Mouse (Mus musculus): ENCODE measurements around the gene Emc8.

Gene Emc8

DNA sequence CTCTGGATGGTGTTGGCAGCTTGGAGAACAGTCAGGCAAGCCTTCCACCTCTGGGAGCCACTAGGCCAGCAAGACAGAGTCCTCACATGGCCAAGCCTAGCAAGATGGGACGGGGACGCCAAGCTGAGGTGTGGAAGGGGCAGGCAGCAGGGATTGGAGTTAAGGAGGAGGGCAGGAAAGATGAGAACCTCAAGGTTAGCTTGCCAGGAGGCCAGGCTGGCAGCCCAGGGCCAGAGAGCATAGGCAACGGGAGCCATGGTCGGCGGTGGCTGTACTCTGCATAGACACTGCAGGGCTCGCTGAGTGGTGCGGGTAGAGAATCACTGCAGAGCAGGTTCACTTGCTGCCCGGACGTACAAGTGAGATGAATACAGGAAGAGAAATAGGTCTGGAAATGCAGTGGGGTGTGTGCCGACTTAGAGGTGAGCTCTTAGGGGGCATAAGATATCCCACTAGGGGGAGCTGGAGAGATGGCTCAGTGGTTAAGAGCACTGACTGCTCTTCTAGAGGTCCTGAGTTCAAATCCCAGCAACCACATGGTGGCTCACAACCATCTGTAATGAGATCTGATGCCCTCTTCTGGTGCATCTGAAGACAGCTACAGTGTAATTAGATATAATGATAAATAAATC is 26.2 kb downstream of the Emc8 start:
- no peak for DNase-seq (ENCODE audit: low spot score in 2 of 2)

DNA sequence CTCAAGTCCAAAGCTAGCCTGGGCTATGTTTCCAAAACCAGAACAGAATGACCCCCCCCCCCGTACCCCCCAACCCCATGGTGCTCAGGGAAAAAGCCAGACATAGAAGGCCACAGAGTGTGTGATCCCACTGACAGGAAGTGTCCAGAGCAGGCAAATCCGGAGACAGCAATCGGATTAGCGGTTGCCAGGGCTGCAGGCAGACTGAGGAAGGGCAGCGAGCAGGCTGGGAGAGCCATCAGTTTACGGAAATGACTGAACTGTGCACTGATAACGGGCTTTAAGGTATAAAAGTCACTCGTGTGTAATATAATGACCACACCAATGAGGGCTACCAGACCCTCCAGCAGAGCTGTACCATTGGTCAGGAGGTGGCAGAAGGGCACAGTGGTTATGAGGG is 27.1 kb downstream of the Emc8 start:
- no peak for DNase-seq (ENCODE audit: low spot score in 2 of 2)

DNA sequence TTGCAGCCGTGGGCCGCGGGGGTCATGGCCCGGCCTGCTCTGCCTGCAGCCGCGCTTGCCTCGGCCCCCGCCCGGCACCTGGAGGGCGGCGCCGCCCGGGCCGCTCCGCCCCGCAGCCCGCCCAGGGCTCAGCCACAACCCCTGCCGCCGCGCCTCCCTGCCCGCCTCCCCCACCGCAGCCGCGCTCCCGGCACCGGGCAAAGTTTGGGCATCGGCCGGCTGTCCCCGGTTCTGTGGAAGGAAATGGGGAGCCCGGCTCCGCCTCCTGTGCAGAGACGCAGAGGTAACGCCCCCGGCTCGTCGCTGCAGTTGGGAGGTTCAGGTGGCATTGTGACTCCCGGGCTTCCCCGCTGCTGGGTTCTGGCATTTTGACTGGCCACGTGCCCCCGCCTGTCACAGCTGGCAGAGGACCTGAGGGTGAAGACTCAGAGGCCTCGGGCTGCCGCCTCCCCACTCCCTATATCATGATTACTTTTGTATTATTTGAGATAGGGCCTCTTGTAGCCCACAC is 34.0 kb downstream of the Emc8 start:
- peak; percentile 51 to 57 for DNase-seq (ENCODE audit: low spot score in 2 of 2)

DNA sequence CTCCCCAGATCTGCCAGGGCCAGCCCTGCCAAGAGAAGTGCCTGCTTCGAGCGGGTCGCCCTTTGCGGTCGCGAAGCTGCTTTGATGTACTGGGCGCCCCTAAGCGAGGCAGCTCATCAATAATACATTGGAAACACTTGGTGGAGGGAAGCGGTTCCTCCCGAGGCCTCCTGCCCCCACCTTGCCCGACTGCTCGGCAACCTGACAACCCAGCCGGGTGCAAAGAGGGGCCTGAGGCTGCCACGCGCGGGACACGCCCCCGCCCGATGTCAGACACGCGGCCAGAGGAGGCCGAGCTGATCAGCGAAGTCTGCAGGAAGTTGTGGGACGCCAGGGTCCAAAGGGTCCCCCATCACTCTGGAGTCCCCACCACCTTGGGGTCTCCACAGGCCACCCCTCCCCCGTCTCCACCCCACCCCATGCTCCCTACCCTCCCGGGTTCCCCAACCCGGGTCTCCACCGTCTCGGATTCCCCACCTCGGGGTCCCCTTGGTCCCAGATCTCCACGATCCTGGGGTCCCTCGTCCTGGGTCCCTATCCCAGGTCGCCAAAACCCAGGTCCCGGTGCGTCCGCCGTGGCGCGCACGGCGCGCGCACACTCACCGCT is 34.6 kb downstream of the Emc8 start:
- peak; percentile 41 to 49 for DNase-seq (ENCODE audit: low spot score in 2 of 2)

DNA sequence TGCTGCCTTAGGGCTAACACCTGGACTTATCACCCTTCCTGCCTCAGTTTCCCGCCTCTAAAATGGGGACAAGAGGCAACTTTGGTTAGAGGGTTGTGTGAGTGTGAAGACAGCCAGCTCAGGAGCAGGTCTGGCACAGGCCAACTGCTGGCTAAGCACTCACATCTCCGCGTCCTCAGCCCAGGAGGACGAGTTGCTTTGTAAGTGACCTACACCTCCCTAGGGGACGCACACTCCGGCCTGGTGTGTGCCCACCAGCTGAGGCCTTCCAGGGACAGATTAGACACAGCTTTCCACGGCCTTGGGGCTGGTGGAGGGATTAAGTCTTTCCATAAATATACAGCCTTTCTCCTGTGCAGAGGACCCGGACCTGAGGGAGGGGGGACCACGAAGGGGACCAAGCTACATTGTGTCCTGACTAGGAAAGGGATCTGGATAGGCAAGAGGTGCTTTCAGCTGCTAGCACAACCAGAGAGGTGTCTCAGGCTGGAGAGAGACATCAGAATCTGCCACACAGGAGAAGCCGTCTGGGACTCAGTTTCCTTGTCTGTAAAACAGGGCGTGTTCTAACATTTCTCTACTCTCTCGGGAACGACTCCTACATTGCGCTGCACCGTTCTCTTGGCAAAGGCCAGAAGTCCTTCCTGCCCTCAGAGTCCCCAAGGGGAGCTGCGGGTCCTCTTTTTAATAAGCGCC is 35.3 kb downstream of the Emc8 start:
- no peak for DNase-seq (ENCODE audit: low spot score in 2 of 2)

DNA sequence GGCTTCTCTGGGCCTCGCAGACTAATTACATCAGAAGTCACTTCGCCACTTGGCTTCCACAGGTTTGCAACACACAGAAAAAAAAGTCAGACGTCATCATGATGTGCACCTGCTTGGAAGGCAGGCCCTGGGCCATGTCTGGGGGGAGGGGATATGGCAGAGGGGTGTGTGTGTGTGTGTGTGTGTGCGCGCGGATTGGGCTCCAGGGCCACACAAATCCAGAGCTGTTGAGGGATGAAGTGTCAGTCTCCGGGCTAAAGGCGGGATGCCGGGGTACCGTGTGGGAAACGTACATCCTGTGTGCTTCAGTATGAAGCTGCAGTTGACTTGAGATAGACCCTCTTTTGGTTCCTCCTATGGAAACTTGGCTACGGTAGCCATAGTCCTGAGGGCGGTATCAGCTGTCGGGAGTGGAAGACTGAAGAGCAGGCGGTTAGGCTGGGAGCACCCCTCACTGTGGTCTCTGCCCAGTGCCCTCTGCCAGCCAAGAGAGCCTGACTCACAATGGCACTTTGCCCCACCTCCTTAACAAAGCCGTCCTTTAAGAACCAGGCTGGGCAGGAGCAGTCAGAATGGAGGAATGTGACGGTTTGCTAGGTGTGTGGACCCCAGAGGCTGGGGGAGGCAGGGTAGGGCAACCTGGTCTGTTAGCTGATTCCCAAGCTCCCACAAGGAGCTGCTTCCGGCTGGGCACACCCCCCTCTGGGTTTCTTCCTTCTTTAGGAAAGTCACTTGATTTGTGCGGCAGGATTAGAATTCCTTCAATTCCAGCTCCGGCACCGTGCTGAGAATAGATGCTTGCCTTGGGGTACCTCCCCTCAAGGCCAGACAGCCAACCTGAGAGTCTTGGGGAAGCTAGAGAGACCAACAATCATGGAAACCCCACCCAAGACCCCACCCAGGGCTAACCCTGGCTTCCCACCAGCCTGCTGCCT is 36.7 kb downstream of the Emc8 start:
- no peak for DNase-seq (ENCODE audit: low spot score in 2 of 2)

DNA sequence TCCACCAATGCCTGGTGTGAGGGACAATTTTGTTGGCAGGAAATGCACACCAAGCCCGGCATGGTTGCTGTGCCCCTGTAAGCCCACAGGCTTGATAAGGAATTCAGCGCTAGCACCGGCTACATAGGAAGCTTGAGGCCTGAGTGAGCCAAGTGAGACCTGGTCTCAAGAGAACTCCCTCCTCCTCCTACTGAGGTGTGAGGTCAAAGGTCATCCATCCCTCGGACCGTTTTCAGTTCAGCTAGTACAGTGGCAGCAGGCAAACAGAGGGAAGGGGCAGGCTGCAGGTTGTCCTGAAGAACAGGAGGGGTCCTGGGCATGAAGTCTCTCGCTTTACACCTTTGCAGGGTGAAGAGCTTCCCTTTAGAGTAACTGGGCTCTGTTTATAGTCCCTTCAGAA is 37.5 kb downstream of the Emc8 start:
- no peak for DNase-seq (ENCODE audit: low spot score in 2 of 2)

DNA sequence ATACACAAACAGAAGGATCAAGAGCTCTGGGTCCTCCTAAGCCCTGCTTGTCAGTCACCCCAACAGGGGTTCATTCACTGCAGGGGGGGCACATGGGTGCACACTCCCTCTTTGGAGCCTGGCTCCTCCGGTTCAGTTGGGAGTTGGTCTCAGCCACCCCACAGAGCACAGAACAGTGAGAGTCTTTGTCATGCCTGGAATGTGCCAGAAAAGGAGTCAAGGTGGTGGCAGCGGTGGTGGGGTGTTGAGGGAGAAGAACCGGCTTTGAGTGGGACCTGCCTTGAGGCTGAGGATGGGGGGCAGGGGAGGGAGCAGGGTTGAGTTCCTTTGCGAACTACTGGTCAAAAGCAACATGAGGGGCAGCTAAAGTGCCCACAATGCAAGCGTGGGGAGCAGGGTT is 38.3 kb downstream of the Emc8 start:
- no peak for DNase-seq (ENCODE audit: low spot score in 2 of 2)

DNA sequence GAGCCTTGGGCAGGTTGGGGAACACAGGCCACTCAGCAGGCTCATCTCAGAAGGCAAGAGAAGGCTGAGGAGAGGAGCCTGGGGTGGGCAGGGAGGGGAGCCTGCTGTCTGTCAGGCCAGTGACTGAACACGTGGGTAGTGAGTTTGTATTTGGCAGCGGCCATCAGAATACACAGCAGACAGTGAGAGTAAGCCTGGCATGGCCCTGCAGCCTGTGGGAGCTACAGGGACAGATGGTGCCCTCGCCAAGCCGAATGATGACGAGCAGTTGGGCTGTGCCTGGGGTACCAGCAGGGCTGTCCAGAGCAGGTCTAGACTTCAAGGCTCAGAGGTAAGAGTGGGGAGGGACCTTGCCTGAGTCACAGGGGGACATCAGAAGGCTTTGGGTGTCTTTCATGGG is 41.1 kb downstream of the Emc8 start:
- no peak for DNase-seq (ENCODE audit: low spot score in 2 of 2)

DNA sequence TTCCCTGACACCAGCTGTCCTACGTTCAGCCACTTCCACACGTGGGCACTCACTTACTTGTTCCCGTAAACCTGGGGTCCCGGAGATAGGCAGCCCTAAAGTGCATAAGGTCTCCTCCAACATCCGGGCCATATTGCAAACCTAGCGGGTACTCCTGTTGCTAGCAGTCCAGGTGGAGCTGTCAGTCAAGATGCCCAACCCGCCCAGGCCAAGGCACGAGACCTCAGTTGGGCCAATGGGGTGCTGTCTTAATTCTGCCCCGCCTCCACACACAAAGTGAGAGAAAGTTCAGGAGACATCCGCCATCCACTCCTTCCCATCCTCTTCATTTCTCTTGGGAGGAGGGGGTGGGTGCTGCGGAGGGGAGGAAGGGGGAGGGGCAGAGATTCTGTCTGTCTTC is 41.9 kb downstream of the Emc8 start:
- no peak for DNase-seq (ENCODE audit: low spot score in 2 of 2)

DNA sequence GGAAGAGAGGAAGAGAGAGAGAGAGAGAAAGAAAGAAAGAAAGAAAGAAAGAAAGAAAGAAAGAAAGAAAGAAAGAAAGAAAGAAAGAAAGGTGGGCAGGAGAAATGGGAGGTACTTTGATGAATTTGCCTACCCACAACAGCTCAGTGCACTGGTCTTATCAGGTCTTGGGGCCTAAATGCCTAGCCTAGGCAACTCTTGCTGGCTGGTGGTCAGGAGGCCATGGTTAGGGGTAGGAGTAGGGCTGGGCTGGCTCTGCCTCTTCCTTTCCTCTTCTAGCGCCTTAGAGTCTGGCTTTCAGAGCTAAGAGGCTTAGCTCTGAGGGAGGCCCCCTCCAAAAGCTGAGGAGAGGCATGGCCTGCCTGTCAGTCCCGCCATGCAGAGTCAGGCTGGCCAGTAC is 44.8 kb downstream of the Emc8 start:
- DNase-seq (ENCODE audit: low spot score in 2 of 2) = no peak

DNA sequence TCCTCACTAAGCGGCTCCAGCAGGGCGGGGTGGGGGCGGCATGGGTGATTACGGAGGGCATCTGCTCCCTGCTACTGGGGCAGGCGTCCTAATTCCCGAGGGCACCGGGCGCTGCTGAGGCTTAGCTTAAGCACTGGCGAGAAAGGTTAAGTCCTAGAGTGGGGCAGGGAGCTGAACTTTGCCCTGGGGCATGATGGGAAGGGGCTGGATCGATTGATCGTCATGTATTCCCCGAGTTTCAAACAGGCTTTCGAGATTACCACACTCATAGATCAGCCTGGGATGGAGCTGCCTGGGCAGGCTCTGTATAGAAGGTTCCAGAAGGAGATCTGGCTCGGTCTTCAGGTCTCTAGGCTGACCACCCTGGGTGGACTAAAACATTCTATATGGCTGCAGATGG is 46.2 kb downstream of the Emc8 start:
- DNase-seq (ENCODE audit: low spot score in 2 of 2) = no peak

DNA sequence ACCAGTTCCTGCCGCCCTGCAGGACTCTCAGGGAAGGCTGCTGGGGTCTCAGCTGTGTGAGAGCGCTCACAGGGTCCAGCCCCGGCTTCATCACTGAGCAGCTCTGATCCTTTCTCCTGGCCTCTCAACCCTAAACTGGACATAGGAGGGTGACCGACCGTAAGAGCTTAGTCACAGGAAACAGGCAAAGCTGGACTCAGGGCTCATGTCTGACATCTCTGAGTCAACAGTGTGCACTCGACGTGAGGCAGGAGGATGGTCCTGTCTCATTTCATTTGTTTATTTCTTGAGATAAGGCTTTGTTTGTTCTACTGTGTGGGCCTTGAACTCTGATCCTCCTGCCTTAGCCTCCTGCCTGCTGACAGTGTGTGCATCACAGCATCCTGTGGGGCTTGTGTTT is 47.9 kb downstream of the Emc8 start:
- no peak for DNase-seq (ENCODE audit: low spot score in 2 of 2)

DNA sequence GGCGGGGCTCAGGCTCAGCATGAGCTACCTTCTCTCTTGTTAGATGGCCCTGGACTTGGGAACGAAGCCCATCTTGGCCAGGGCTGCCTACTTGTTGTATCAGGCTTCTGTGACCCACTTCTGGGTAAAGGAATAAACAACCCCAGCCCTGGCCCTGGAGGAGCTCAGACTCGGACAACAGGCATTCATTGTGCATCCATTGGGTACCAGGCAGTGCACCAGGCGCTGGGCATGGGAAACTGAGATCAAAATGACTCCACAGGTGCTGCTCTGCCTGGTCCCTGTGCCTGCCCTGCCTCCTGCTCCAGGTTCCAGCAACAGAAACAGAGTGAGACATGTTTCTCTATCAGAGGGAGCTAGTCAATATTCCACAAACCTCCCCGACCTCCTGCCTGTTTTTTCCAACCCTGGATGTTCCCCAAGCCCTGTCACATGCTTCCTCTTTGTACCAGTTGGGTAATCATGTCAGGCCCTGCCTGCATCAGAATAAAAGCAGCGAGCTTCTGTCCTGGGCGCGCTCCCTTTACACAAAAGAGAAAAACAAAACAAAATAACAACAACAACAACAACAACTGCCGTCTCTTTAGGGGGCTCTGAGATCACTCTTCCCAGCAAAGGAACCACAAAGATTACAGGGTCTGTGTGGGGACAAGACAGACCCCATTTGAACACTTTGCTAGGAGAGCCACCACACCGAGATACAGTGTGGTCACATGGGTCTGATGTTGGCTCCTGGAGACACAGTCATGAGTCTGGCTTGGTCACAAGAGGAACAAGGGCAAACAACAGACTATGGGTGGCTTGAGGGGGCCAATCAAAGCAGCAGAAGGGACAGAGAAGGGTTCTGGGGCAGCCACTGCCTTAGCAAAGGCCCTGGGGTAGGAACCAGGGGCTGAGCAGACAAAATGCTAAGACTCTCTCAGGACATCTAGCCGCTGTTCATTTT is 48.9 kb downstream of the Emc8 start:
- peak; percentile 71 to 73 for DNase-seq (ENCODE audit: low spot score in 2 of 2)

DNA sequence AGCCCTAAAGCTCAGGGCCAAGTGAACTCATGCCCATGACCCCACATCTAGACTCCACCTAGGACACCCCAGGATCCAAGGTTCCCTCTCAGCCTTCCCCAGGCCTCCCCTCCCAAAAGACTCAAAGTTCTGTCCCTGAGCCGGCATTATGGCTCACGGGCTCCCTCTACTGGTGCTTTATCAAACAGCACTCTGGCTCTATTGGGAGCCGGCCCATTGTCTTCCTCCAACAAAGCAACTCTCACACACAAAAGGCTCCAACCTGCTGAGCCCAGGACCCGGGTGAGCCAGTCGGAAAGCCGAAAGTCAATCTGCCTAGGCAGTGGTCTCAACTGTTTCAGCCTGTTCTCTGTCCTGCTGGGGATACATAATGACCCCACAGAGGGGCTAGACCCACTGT is 50.3 kb downstream of the Emc8 start:
- peak; percentile 59 to 77 for DNase-seq (ENCODE audit: low spot score in 2 of 2)

DNA sequence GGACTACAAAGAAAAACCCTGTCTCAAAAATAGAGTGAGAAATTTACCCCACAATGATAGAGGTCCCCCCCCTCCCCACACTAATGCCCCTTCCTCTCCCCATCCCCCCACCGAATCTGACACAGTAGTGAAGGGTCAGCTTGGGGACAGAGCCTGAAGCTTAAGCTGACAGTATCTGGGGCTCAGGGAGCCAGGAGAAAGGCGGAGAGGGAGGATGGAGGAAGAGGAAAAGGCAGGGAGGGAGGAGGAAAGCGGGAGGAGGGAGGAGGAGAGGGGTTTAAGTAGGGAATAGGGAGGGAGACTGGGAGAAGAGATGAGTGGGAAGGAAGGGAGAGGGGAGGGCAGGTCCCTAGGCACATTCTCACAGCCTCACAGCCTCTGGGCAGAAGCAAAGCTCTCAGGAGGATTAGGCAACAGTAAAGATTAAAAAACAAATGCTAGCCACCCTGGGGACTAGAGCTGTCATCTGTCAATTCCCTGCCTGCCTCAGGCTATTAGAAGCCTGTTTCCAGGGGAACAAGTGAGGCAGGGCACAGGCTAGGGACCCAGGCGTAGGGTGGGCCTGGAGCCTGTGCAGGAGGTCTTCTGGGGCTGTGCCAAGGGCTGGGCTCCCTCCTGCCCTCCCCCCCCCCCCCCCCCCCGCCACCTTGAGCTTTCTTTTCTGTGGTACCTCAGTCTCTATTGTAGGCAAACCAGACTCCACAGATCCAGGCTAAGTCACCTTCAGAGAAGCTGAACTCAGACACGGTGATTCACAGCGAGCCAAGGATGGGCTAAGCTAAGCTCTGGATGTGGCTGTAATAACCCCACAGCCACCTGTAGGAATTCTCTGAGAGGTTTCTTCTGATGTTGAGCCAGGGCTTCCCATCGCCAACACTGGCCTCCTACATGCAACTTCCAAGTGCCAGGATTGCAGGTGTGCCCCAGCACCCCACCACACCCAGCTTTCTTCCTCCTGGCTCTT is 51.4 kb downstream of the Emc8 start:
- no peak for DNase-seq (ENCODE audit: low spot score in 2 of 2)

DNA sequence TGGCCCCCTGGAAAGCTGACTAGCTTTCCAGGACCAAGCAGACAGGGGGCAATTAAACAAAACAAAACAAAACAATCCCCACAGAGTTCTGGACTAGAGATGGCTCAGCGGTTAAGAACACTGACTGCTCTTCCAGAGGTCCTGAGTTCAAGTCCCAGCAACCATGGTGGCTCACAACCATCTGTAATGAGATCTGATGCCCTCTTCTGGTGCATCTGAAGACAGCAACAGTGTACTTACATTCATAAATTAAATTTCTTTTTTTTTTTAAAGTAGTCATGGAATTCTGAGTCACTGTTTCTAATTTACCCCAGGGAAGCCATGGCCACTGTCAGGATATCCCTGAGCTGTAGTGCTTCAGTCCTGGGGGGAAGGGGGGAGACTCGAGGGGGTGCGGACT is 53.9 kb downstream of the Emc8 start:
- DNase-seq (ENCODE audit: low spot score in 2 of 2) = no peak

DNA sequence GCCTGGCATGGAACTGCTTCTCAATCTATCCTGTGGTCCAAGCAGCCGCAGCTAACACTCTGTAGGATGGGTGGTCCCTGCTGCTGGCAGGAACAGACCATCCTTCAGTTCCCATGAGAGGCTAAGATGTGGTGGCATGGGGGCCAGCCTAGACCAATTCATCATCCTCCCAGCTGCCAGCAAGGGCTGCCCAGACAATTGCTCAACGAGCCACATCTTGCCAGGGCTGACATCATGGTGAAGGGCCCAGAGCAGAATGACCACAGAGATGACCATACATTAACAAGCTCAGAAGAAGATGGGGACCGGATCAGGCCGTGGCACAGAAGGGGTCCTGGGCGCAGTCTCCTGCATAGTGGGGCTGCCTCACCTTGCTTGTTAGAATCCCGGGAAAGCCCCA is 57.5 kb downstream of the Emc8 start:
- DNase-seq (ENCODE audit: low spot score in 2 of 2) = no peak

DNA sequence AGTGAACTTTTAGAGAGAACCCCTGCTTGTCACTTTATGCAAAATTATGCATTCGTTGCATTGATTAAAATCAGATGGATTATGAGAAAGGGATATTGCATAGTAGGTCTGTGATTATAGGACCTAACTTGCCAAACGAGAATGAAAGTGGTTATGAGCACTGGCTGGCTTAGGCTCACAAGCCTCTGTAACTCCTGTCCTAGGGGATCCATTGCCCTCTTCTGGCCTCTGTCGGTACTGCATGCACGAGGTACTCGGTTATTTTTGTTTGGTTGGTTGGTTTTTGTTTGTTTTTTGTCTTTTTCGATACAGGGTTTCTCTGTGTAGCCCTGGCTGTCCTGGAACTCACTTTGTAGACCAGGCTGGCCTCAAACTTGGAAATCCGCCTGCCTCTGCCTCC is 60.5 kb downstream of the Emc8 start:
- peak; percentile 77 to 85 for DNase-seq (ENCODE audit: low spot score in 2 of 2)

DNA sequence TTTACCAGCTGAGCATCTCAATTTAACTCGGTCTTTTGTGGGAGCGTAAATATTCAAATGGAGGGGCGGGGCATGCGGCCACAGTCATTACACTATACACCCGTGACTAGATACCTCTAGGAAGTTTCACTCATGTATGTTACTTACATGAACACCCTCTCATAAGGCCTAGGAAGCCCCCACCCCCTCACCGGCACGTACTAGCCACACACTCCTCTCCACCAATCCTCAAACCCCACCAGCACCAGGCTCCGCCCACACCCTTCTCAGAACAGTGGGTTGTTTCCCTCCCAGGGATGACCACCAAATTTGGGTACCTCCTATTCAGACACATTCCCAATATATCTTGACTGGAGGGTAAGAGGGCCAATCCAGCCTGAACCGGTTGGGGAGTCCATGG is 60.9 kb downstream of the Emc8 start:
- no peak for DNase-seq (ENCODE audit: low spot score in 2 of 2)

Measured in right cerebral cortex, postnatal 10 days (tissue).